Mouse (Mus musculus): ENCODE data around the gene Hrh2. TPM values are rescaled to one million over a fixed set of nuclear protein-coding genes. Genes with fewer than 3 reads are reported as not detected.

The Hrh2 gene
- polyA plus RNA-seq, 1 experiment from 2014 or later, result not detected

DNA sequence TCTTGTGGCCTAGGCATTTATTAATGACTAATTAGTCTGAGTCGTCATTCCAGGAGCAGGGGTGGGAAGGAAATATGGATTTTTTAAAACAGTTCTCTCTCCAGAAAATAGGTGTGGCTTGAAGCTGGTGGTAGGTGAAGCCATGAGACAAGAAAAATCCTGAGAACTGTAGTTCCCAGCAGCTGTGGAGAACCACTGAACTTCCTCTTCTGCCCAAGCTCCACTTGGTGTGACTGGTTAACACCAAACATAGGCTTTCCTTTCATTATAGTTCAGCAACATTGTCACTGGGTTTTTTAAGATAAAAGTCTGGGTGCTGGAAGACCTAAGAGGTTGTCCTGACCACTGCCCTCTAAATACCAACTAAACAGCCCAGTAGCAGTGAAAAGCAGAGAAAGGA lies 31.4 kb upstream of the Hrh2 start:
- Histone ChIP-seq H3K9ac (replicated peaks; ENCODE audit: low read length) (no peak overlapping the region), H3K4me2 (replicated peaks; ENCODE audit: low read depth, low read length) (no peak overlapping the region), H3K27ac (ENCODE audit: low read length) (no peak overlapping the region), H3K36me3 (ENCODE audit: insufficient read depth, low read length) (no peaks in the 10 kb centered on the region), H3K9me3 (ENCODE audit: low read length) (no peaks in the 10 kb centered on the region), H3K4me3 (ENCODE audit: low read length) (no peak overlapping the region), H3K27me3 (ENCODE audit: insufficient read depth, low read length) (no peaks in the 10 kb centered on the region), H3K4me1 (ENCODE audit: insufficient read depth, low read length) (no peaks in the 10 kb centered on the region)
- WGBS, result 34% methylated on average over 1 of the region's 1 CpGs
- ATAC-seq (ENCODE audit: low FRiP score, low TSS enrichment), result no peak

DNA sequence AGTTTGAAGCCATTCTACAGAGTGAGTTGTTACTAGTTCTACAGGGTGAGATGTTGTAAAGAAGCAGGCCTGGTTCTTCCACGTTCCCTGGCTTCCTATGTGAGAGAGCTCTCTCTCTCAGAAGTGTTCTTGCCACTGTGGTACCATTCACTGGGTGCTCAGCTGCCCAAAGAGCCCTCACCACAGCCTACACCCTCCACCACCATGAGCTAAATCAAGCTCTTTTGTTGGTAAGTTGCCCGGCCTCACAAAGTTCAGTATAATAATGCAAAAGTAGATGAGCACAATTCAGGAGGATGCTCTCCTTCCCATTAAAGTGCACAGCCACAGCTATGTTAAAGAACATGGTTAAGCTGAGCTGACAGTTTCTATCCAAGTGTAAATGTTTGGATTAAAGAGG lies 30.4 kb upstream of the Hrh2 start:
- WGBS, result 82% methylated on average over 2 of the region's 2 CpGs

DNA sequence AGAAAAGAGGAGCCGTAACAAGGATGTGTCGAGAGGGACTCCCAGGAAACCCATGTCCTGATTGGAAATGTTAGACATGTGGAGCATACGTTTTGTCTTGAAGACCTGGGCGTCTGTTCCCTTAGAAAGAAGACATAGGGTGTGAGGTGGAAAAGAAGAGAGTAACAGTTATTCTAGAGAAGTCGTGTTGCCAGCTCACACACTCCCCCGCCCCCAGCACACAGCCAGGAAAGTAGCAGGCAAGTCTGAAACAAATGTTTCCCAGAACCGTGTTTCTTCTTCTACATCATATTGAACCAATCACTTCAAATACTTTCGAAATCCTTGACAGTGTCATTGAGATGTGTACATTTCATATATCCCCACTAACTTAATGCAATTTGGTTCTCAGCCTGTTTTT lies 28.6 kb upstream of the Hrh2 start:
- no peaks in the 10 kb centered on the region for H3K9me3 ChIP-seq (ENCODE audit: low read length)
- no peaks in the 10 kb centered on the region for H3K36me3 ChIP-seq (ENCODE audit: insufficient read depth, low read length)
- H3K27ac ChIP-seq (ENCODE audit: low read length), result no peak overlapping the region
- no peaks in the 10 kb centered on the region for H3K4me1 ChIP-seq (ENCODE audit: insufficient read depth, low read length)
- H3K27me3 ChIP-seq (ENCODE audit: insufficient read depth, low read length), result no peaks in the 10 kb centered on the region
- no peak overlapping the region for H3K9ac ChIP-seq (replicated peaks; ENCODE audit: low read length)
- no peak overlapping the region for H3K4me3 ChIP-seq (ENCODE audit: low read length)
- no peak overlapping the region for H3K4me2 ChIP-seq (replicated peaks; ENCODE audit: low read depth, low read length)
- ATAC-seq (ENCODE audit: low FRiP score, low TSS enrichment), result no peak
- 79% methylated on average over 8 of the region's 8 CpGs for whole genome bisulfite sequencing

More for the DNA sequence above, 30.4 kb upstream of the Hrh2 start:
- Histone ChIP-seq H3K9me3 (ENCODE audit: low read length) (no peaks in the 10 kb centered on the region), H3K9ac (replicated peaks; ENCODE audit: low read length) (no peak overlapping the region), H3K27ac (ENCODE audit: low read length) (no peak overlapping the region), H3K4me1 (ENCODE audit: insufficient read depth, low read length) (no peaks in the 10 kb centered on the region), H3K27me3 (ENCODE audit: insufficient read depth, low read length) (no peaks in the 10 kb centered on the region), H3K4me2 (replicated peaks; ENCODE audit: low read depth, low read length) (no peak overlapping the region), H3K36me3 (ENCODE audit: insufficient read depth, low read length) (no peaks in the 10 kb centered on the region), H3K4me3 (ENCODE audit: low read length) (no peak overlapping the region)
- ATAC-seq (ENCODE audit: low FRiP score, low TSS enrichment), result no peak

DNA sequence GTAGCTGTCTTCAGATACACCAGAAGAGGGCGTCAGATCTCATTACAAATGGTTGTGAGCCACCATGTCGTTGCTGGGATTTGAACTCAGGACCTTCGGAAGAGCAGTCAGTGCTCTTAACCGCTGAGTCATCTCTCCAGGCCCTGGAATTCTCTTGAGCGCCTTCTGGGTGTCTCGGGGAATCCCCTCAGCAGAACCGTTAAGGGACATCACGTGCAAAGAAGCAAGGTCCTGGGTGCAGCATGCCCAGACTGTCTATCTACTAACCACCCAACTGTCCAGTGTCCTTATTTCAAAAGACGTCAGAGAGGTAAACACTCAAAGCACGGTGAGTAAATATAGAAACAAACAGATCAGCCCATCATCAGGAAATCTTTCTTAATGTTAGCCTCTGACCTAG lies 27.5 kb upstream of the Hrh2 start:
- 84% methylated on average over 10 of the region's 10 CpGs for WGBS
- Histone ChIP-seq H3K9ac (replicated peaks; ENCODE audit: low read length) (no peak overlapping the region), H3K4me2 (replicated peaks; ENCODE audit: low read depth, low read length) (no peak overlapping the region), H3K4me1 (ENCODE audit: insufficient read depth, low read length) (no peaks in the 10 kb centered on the region), H3K4me3 (ENCODE audit: low read length) (no peak overlapping the region), H3K27me3 (ENCODE audit: insufficient read depth, low read length) (no peaks in the 10 kb centered on the region), H3K9me3 (ENCODE audit: low read length) (no peaks in the 10 kb centered on the region), H3K36me3 (ENCODE audit: insufficient read depth, low read length) (no peaks in the 10 kb centered on the region), H3K27ac (ENCODE audit: low read length) (no peak overlapping the region)
- no peak for ATAC-seq (ENCODE audit: low FRiP score, low TSS enrichment)

DNA sequence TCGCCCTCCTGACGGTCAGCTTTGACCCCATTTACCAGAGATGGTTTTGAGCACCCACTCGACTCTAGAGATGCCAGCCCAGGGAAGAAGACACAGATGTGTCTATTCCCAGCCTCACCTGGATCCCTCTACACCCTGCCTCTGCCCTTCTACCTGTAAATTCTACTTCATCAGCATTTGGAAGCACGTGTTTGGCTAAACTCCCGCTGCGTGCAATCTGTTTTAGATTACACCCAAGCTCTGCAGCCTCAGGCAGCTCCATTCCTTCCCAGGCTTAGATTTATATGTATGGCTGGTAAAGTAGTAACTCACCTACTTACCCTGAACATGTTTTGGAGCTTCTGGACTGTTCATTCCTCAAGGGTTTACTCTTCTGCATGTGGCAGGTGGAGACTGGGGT lies 26.9 kb upstream of the Hrh2 start:
- WGBS, result 70% methylated on average over 6 of the region's 6 CpGs
- no peak for ATAC-seq (ENCODE audit: low FRiP score, low TSS enrichment)
- Histone ChIP-seq H3K4me3 (ENCODE audit: low read length) (no peak overlapping the region), H3K36me3 (ENCODE audit: insufficient read depth, low read length) (no peaks in the 10 kb centered on the region), H3K4me1 (ENCODE audit: insufficient read depth, low read length) (no peaks in the 10 kb centered on the region), H3K9ac (replicated peaks; ENCODE audit: low read length) (no peak overlapping the region), H3K9me3 (ENCODE audit: low read length) (no peaks in the 10 kb centered on the region), H3K27ac (ENCODE audit: low read length) (no peak overlapping the region), H3K4me2 (replicated peaks; ENCODE audit: low read depth, low read length) (no peak overlapping the region), H3K27me3 (ENCODE audit: insufficient read depth, low read length) (no peaks in the 10 kb centered on the region)

DNA sequence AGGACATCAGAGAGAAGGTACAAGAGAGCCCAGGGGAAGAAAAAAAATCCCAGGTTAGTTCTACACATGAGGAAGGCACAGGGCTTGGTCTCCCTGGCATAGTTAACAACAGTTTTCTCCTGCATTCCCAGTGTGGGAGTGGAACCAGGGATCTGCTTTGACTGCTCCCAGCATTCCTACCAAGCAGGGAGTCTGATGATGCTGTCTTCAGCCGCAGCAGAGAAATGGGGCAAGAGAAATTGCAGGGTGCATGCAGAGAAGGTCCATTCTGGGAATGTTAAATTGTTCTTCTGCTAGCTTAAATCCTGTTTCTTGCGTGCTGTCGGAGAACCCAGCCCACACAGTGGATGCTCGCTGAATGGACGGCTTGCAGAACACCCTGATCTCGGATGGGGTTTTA lies 26.2 kb upstream of the Hrh2 start:
- Histone ChIP-seq H3K9me3 (ENCODE audit: low read length) (no peaks in the 10 kb centered on the region), H3K27ac (ENCODE audit: low read length) (no peak overlapping the region), H3K4me2 (replicated peaks; ENCODE audit: low read depth, low read length) (no peak overlapping the region), H3K4me1 (ENCODE audit: insufficient read depth, low read length) (no peaks in the 10 kb centered on the region), H3K27me3 (ENCODE audit: insufficient read depth, low read length) (no peaks in the 10 kb centered on the region), H3K4me3 (ENCODE audit: low read length) (no peak overlapping the region), H3K9ac (replicated peaks; ENCODE audit: low read length) (no peak overlapping the region), H3K36me3 (ENCODE audit: insufficient read depth, low read length) (no peaks in the 10 kb centered on the region)
- WGBS, result 83% methylated on average over 6 of the region's 6 CpGs
- no peak for ATAC-seq (ENCODE audit: low FRiP score, low TSS enrichment)

DNA sequence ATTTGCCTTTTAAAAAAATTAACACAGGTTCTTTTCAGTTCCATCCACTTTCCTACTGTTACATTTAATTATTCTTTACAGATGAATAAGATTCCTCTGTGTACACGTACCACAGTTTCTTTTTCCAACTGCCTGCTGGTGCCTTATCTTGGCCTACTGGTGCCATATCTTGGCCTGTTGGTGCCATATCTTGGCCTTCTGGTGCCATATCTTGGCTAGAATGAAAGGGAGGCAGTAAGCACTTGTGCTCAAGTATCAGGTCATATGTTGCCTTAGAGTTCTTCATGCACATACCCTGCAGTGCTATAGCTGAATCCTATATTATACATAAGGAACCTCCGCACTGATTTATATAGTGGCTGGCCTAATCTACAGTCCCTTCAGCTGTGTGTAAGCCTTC lies 24.9 kb upstream of the Hrh2 start:
- Histone ChIP-seq H3K27me3 (ENCODE audit: insufficient read depth, low read length) (no peaks in the 10 kb centered on the region), H3K9ac (replicated peaks; ENCODE audit: low read length) (no peak overlapping the region), H3K4me1 (ENCODE audit: insufficient read depth, low read length) (no peaks in the 10 kb centered on the region), H3K36me3 (ENCODE audit: insufficient read depth, low read length) (no peaks in the 10 kb centered on the region), H3K9me3 (ENCODE audit: low read length) (no peaks in the 10 kb centered on the region), H3K4me2 (replicated peaks; ENCODE audit: low read depth, low read length) (no peak overlapping the region), H3K27ac (ENCODE audit: low read length) (no peak overlapping the region), H3K4me3 (ENCODE audit: low read length) (no peak overlapping the region)
- 92% methylated on average over 2 of the region's 2 CpGs for WGBS
- no peak for ATAC-seq (ENCODE audit: low FRiP score, low TSS enrichment)

DNA sequence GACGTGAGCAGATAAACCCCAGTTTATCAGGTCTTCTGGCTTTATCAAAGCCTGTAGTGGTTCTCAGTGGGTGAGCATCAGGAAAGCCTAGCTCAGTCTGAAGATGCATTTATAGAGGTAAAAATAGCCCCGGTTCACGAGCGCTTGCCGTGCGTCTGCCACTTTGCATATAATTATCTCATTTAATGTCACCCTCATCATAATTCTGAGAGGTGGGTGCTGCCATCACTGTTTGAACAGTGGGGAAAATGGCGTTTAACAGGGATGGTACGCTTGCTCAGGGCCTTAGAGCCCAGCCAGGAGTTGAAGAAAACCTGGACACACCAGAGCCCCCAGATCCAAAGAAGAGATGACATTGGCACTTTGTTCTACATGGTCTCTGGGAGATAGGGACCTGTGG lies 23.3 kb upstream of the Hrh2 start:
- H3K9me3 ChIP-seq (ENCODE audit: low read length), result no peaks in the 10 kb centered on the region
- H3K9ac ChIP-seq (replicated peaks; ENCODE audit: low read length), result no peak overlapping the region
- WGBS, result 90% methylated on average over 8 of the region's 8 CpGs
- H3K4me1 ChIP-seq (ENCODE audit: insufficient read depth, low read length), result no peaks in the 10 kb centered on the region
- no peak overlapping the region for H3K4me2 ChIP-seq (replicated peaks; ENCODE audit: low read depth, low read length)
- H3K27me3 ChIP-seq (ENCODE audit: insufficient read depth, low read length), result no peaks in the 10 kb centered on the region
- H3K36me3 ChIP-seq (ENCODE audit: insufficient read depth, low read length), result no peaks in the 10 kb centered on the region
- no peak overlapping the region for H3K27ac ChIP-seq (ENCODE audit: low read length)
- H3K4me3 ChIP-seq (ENCODE audit: low read length), result no peak overlapping the region
- ATAC-seq (ENCODE audit: low FRiP score, low TSS enrichment), result no peak

DNA sequence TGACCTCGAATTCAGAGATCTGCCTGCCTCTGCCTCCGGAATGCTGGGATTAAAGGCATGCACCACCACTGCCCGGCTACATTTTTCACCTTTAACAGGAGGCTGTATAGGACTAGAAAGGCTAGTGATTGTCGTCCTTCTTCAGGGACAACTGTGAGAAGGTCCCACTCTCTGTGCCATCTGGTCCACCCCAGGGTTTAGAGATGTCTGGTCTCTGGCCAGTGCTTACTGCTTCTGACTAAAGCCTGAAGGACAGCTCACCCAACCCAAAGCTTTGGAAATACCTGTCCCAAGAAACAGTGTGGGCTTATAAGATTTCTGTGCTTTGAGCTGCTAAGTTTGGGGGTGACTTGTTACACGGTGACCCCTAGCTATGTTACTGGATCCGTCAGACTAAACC lies 21.6 kb upstream of the Hrh2 start:
- no peak for ATAC-seq (ENCODE audit: low FRiP score, low TSS enrichment)
- 87% methylated on average over 6 of the region's 6 CpGs for WGBS

DNA sequence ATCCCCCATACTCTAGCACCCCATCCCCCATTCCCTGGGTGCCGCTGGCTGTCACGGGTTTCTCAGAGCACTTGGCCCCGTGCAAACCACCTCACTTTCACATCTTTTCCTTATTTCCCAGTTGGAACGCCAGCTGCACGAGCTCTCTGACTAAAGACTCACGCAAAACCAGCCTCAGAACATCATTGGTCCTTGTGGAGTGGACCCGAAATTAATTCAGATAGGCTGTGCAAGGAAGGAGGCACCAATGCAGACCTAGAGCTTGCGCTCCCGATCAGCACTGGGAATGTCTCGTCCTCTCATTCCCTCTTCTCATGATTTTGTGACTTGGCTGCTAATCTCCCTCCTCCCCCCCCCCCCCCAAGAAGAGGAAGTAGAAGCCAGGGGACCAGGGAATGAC lies 20.6 kb upstream of the Hrh2 start:
- Histone ChIP-seq H3K9ac (replicated peaks; ENCODE audit: low read length) (no peak overlapping the region), H3K9me3 (ENCODE audit: low read length) (no peaks in the 10 kb centered on the region), H3K4me2 (replicated peaks; ENCODE audit: low read depth, low read length) (no peak overlapping the region), H3K4me1 (ENCODE audit: insufficient read depth, low read length) (no peaks in the 10 kb centered on the region), H3K4me3 (ENCODE audit: low read length) (no peak overlapping the region), H3K27me3 (ENCODE audit: insufficient read depth, low read length) (no peaks in the 10 kb centered on the region), H3K27ac (ENCODE audit: low read length) (no peak overlapping the region), H3K36me3 (ENCODE audit: insufficient read depth, low read length) (no peaks in the 10 kb centered on the region)
- WGBS, result 77% methylated on average over 10 of the region's 10 CpGs
- ATAC-seq (ENCODE audit: low FRiP score, low TSS enrichment), result no peak

More for the DNA sequence above, 21.6 kb upstream of the Hrh2 start:
- Histone ChIP-seq H3K9ac (replicated peaks; ENCODE audit: low read length) (no peak overlapping the region), H3K9me3 (ENCODE audit: low read length) (no peaks in the 10 kb centered on the region), H3K4me2 (replicated peaks; ENCODE audit: low read depth, low read length) (no peak overlapping the region), H3K4me1 (ENCODE audit: insufficient read depth, low read length) (no peaks in the 10 kb centered on the region), H3K27ac (ENCODE audit: low read length) (no peak overlapping the region), H3K36me3 (ENCODE audit: insufficient read depth, low read length) (no peaks in the 10 kb centered on the region), H3K4me3 (ENCODE audit: low read length) (no peak overlapping the region), H3K27me3 (ENCODE audit: insufficient read depth, low read length) (no peaks in the 10 kb centered on the region)

DNA sequence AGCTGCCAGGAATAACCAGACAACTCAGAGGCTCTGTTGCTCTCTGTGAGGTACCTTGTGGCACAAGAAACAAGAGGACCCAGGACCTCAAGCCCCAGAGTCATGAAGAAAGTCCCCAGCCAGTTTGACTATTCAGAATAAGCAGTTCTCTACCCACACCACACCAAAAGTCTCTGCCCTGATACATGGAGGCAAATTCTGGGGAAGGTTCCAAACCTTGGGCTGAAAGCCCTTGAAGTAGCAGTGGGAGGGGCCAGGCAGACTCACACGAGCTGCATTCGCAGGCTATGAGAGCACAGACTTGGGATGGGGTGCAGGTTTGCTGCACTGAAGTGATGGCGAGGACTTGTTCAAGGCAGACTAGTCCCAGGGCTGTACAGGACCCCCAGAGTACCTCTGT lies 20.2 kb upstream of the Hrh2 start:
- no peak for ATAC-seq (ENCODE audit: low FRiP score, low TSS enrichment)
- 49% methylated on average over 3 of the region's 3 CpGs for WGBS

More for the DNA sequence above, 20.2 kb upstream of the Hrh2 start:
- H3K4me2 ChIP-seq (replicated peaks; ENCODE audit: low read depth, low read length), result no peak overlapping the region
- no peaks in the 10 kb centered on the region for H3K36me3 ChIP-seq (ENCODE audit: insufficient read depth, low read length)
- H3K27me3 ChIP-seq (ENCODE audit: insufficient read depth, low read length), result no peaks in the 10 kb centered on the region
- H3K27ac ChIP-seq (ENCODE audit: low read length), result no peak overlapping the region
- no peak overlapping the region for H3K4me3 ChIP-seq (ENCODE audit: low read length)
- no peak overlapping the region for H3K9ac ChIP-seq (replicated peaks; ENCODE audit: low read length)
- H3K9me3 ChIP-seq (ENCODE audit: low read length), result no peaks in the 10 kb centered on the region
- no peaks in the 10 kb centered on the region for H3K4me1 ChIP-seq (ENCODE audit: insufficient read depth, low read length)

All from kidney, embryonic 16.5 days (tissue).